Mouse (Mus musculus): ENCODE measurements around the gene Lypd1. TPM values are rescaled to one million over a fixed set of nuclear protein-coding genes. Genes with fewer than 3 reads are reported as not detected.

Gene Lypd1
- polyA plus RNA-seq (2015; fragmentation: Illumina TruSeq; extraction: RNeasy Lipid Tissue Mini Kit (QIAGEN cat#74804); ENCODE audit: low read depth, low replicate concordance): 99.9 TPM

GRCm38 (mm10) chr1:125912601-125913600, at the start of gene Lypd1:
Gene Lypd1 (minus strand): TSS chr1:125913101.

Other genes starting within 250 kb of the Lypd1 start
- not detected for gene Gpr39, start 236.1 kb downstream of the Lypd1 start, polyA plus RNA-seq (2015; fragmentation: Illumina TruSeq; extraction: RNeasy Lipid Tissue Mini Kit (QIAGEN cat#74804); ENCODE audit: low read depth, low replicate concordance)